Mouse (Mus musculus): Measurements from ENCODE around the gene Smok3c. TPM values are rescaled to one million over a fixed set of nuclear protein-coding genes. Genes with fewer than 3 reads are reported as not detected.

Gene Smok3c
- total RNA-seq, 1 experiment: not detected

DNA sequence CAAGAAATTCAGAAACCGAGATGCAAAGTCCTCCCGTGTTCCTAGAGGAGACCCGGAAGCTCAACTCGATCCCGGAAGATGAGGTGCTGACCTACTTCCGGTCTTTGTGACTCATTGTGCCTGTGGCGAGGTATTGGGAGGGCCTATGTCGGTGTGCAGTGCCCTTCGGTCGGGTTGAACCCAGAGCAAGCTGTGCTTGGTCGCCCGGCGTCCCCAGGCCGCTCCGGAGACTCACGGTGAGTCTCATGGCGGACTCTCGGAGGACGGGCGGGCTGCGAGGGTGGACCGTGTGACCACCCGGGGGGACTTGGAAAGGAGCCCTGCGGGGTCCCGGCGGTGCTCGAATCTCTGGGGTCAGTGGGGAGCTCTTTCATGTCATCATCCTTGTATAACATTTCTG, 32.0 kb downstream of the Smok3c start, which contains the start of gene Zkscan1:
TSS of gene Zkscan1 (plus strand) at position 89 of the 400 bp plus-strand sequence.
- peak; percentile 78; the same call in 1 of the 2 replicates for TF ChIP-seq HCFC1 (IDR thresholded peaks at IDR 0.05; ENCODE audit: borderline replicate concordance, insufficient read depth, low read length)
- TF ChIP-seq MAFK (IDR thresholded peaks at IDR 0.05; ENCODE audit: insufficient read depth, low read depth, low read length): no peak
- H3K36me3 ChIP-seq (ENCODE audit: control insufficient read depth, insufficient read depth, low read length, poor library complexity, severe bottlenecking): peaks cover 3% of the 10 kb centered on the region; the same call in 1 of the 2 replicates
- H3K9ac ChIP-seq (ENCODE audit: insufficient read depth, low read depth, low read length, poor library complexity, severe bottlenecking): peak within 1 kb of the TSS; percentile 97
- H3K9me3 ChIP-seq (ENCODE audit: control insufficient read depth, insufficient read depth, low read depth, low read length): no peaks in the 10 kb centered on the region
- peak within 1 kb of the TSS; percentile 95 to 99 for H3K4me3 ChIP-seq (ENCODE audit: insufficient read depth in 1 of 2, low read depth in 1 of 2, low read length in 2 of 2, poor library complexity in 1 of 2, severe bottlenecking in 1 of 2)
- in situ Hi-C loops (cut with MboI; ENCODE audit: low sequenced_read_pairs in 2 of 2, unreplicated experiment in 2 of 2): no loop called here
- H3K4me1 ChIP-seq (ENCODE audit: control insufficient read depth in 2 of 2, insufficient read depth in 2 of 2, low read length in 2 of 2, poor library complexity in 1 of 2): peaks cover 6 to 13% of the 10 kb centered on the region in 2 experiments
- peak; percentile 76 for DNase-seq (ENCODE audit: low read depth, low spot score)
- H3K27ac ChIP-seq (ENCODE audit: insufficient read depth, low read depth, low read length, poor library complexity, severe bottlenecking): peak within 1 kb of the TSS; percentile 49; the same call in 1 of the 2 replicates

DNA sequence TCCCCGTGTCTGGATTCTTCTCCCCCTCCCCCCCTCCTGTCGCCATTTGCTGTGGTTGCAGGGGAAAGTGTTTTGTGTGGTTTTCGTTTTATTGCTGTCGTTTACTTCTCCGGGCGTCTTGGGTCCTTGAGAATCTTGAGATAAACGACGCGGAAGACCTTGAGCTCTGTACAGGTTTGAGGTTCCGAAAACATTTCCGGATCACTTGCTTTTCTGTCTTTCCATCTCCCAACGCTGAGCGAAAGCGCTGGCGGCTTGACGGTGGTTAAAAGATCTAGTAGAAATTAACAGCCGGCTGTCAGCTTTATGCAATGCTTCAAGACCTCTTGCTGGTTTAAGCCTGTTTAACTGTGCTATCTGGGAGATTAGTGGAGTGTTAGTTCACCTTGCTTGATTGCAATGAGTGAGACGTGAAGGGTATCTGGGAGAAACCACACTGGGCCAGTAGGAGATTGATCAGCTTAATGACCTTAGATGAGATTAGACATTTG, 32.5 kb downstream of the Smok3c start:
- Histone ChIP-seq H3K9ac (ENCODE audit: insufficient read depth, low read depth, low read length, poor library complexity, severe bottlenecking) (peak overlapping the region; percentile 97), H3K36me3 (ENCODE audit: control insufficient read depth, insufficient read depth, low read length, poor library complexity, severe bottlenecking) (peaks cover 3% of the 10 kb centered on the region; the same call in 1 of the 2 replicates), H3K9me3 (ENCODE audit: control insufficient read depth, insufficient read depth, low read depth, low read length) (no peaks in the 10 kb centered on the region), H3K4me3 (ENCODE audit: insufficient read depth in 1 of 2, low read depth in 1 of 2, low read length in 2 of 2, poor library complexity in 1 of 2, severe bottlenecking in 1 of 2) (peak overlapping the region; percentile 95 to 99), H3K4me1 (ENCODE audit: control insufficient read depth in 2 of 2, insufficient read depth in 2 of 2, low read length in 2 of 2, poor library complexity in 1 of 2) (peaks cover 6 to 13% of the 10 kb centered on the region in 2 experiments), H3K27ac (ENCODE audit: insufficient read depth, low read depth, low read length, poor library complexity, severe bottlenecking) (no peak overlapping the region)
- in situ Hi-C loops (cut with MboI; ENCODE audit: low sequenced_read_pairs in 2 of 2, unreplicated experiment in 2 of 2): no loop called here
- no peak for TF ChIP-seq ZNF384 (IDR thresholded peaks at IDR 0.05; ENCODE audit: low read depth, low read length)
- no peak for TF ChIP-seq ZC3H11A (IDR thresholded peaks at IDR 0.05; ENCODE audit: borderline replicate concordance, low read depth, low read length)
- TF ChIP-seq CHD2 (IDR thresholded peaks at IDR 0.05; ENCODE audit: low read depth, low read length): no peak
- no peak for DNase-seq (ENCODE audit: low read depth, low spot score)

DNA sequence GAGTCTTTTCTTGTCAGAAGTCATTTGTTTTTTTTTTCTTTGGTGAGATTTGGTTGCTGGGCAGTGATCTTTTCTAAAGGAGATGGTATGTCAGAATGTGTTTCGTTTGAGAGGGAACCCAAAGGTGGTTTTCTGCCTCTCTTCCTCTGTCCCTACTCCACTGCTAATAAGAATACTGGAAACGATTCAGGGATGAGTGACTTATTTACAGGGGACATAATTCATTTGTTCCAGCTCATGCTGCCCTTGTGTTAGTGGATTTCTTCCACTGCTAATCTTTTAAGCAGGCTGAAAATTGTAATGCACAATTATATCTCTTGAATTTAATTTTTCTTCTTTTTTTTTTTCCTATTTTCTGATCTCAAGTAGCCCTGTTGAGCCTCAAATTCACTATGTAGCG, 33.8 kb downstream of the Smok3c start:
- Histone ChIP-seq H3K27ac (ENCODE audit: insufficient read depth, low read depth, low read length, poor library complexity, severe bottlenecking) (no peak overlapping the region), H3K4me3 (ENCODE audit: insufficient read depth in 1 of 2, low read depth in 1 of 2, low read length in 2 of 2, poor library complexity in 1 of 2, severe bottlenecking in 1 of 2) (no peak overlapping the region), H3K9me3 (ENCODE audit: control insufficient read depth, insufficient read depth, low read depth, low read length) (no peaks in the 10 kb centered on the region), H3K36me3 (ENCODE audit: control insufficient read depth, insufficient read depth, low read length, poor library complexity, severe bottlenecking) (peaks cover 3% of the 10 kb centered on the region; the same call in 1 of the 2 replicates), H3K4me1 (ENCODE audit: control insufficient read depth in 2 of 2, insufficient read depth in 2 of 2, low read length in 2 of 2, poor library complexity in 1 of 2) (peaks cover 6% of the 10 kb centered on the region in 2 experiments), H3K9ac (ENCODE audit: insufficient read depth, low read depth, low read length, poor library complexity, severe bottlenecking) (no peak overlapping the region)
- DNase-seq (ENCODE audit: low read depth, low spot score): no peak
- TF ChIP-seq ZNF384 (IDR thresholded peaks at IDR 0.05; ENCODE audit: low read depth, low read length) (no peak), ZC3H11A (IDR thresholded peaks at IDR 0.05; ENCODE audit: borderline replicate concordance, low read depth, low read length) (no peak), HCFC1 (IDR thresholded peaks at IDR 0.05; ENCODE audit: borderline replicate concordance, insufficient read depth, low read length) (no peak), MAFK (IDR thresholded peaks at IDR 0.05; ENCODE audit: insufficient read depth, low read depth, low read length) (no peak), CHD2 (IDR thresholded peaks at IDR 0.05; ENCODE audit: low read depth, low read length) (no peak)
- in situ Hi-C loops (cut with MboI; ENCODE audit: low sequenced_read_pairs in 2 of 2, unreplicated experiment in 2 of 2): no loop called here

DNA sequence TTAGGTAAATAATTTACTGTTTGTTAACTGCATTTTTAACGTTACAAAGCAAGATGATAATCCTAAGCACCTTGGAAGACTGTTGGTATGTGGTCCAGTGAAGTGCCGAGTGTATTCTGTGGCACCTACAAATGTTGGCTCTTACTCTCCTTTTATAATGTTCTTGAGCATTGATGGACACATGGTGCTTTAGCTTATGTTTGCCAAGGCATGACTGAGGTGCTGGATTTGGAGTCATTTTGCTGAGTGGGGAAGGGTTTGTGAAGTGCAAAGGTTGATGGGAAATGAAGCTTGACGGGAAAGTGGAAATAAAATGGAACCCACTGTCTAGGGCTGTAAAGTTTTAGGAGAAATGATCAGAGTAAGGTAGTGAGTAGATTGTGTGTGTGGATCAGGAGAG, 35.4 kb downstream of the Smok3c start:
- TF ChIP-seq MAFK (IDR thresholded peaks at IDR 0.05; ENCODE audit: insufficient read depth, low read depth, low read length): no peak
- no peak for TF ChIP-seq HCFC1 (IDR thresholded peaks at IDR 0.05; ENCODE audit: borderline replicate concordance, insufficient read depth, low read length)
- no peak for TF ChIP-seq CHD2 (IDR thresholded peaks at IDR 0.05; ENCODE audit: low read depth, low read length)
- TF ChIP-seq ZNF384 (IDR thresholded peaks at IDR 0.05; ENCODE audit: low read depth, low read length): no peak
- no peak for TF ChIP-seq ZC3H11A (IDR thresholded peaks at IDR 0.05; ENCODE audit: borderline replicate concordance, low read depth, low read length)
- H3K27ac ChIP-seq (ENCODE audit: insufficient read depth, low read depth, low read length, poor library complexity, severe bottlenecking): no peak overlapping the region
- no peak for DNase-seq (ENCODE audit: low read depth, low spot score)
- H3K4me3 ChIP-seq (ENCODE audit: insufficient read depth in 1 of 2, low read depth in 1 of 2, low read length in 2 of 2, poor library complexity in 1 of 2, severe bottlenecking in 1 of 2): no peak overlapping the region
- H3K9ac ChIP-seq (ENCODE audit: insufficient read depth, low read depth, low read length, poor library complexity, severe bottlenecking): no peak overlapping the region
- peaks cover 6% of the 10 kb centered on the region in 2 experiments for H3K4me1 ChIP-seq (ENCODE audit: control insufficient read depth in 2 of 2, insufficient read depth in 2 of 2, low read length in 2 of 2, poor library complexity in 1 of 2)
- no peaks in the 10 kb centered on the region for H3K9me3 ChIP-seq (ENCODE audit: control insufficient read depth, insufficient read depth, low read depth, low read length)
- peaks cover 10% of the 10 kb centered on the region for H3K36me3 ChIP-seq (ENCODE audit: control insufficient read depth, insufficient read depth, low read length, poor library complexity, severe bottlenecking)
- in situ Hi-C loops (cut with MboI; ENCODE audit: low sequenced_read_pairs in 2 of 2, unreplicated experiment in 2 of 2): no loop called here

DNA sequence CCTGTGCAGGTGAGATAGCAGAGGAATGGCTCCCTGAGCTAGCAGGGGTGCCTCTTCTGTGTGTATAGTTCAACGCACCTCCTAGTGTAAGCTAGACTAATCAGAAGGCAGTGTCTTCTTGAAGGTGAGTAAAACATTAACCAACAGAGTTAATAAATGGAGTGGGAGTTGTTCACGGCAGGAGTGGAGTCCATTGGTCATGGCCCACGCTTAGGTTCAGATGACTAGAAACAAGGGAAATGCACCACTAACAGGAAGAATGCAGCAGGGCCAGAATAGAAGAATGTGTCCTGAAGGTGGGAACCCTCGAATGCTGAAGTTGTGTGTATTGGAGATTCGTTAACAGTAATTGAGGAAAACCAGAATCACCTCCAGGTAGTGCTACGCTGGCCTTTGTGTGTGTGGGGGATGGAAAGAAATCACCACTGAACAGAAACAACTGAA, 36.1 kb downstream of the Smok3c start:
- TF ChIP-seq HCFC1 (IDR thresholded peaks at IDR 0.05; ENCODE audit: borderline replicate concordance, insufficient read depth, low read length): no peak
- TF ChIP-seq ZNF384 (IDR thresholded peaks at IDR 0.05; ENCODE audit: low read depth, low read length): no peak
- no peak for TF ChIP-seq ZC3H11A (IDR thresholded peaks at IDR 0.05; ENCODE audit: borderline replicate concordance, low read depth, low read length)
- no peak for TF ChIP-seq CHD2 (IDR thresholded peaks at IDR 0.05; ENCODE audit: low read depth, low read length)
- TF ChIP-seq MAFK (IDR thresholded peaks at IDR 0.05; ENCODE audit: insufficient read depth, low read depth, low read length): no peak
- Histone ChIP-seq H3K27ac (ENCODE audit: insufficient read depth, low read depth, low read length, poor library complexity, severe bottlenecking) (no peak overlapping the region), H3K9me3 (ENCODE audit: control insufficient read depth, insufficient read depth, low read depth, low read length) (no peaks in the 10 kb centered on the region), H3K4me1 (ENCODE audit: control insufficient read depth in 2 of 2, insufficient read depth in 2 of 2, low read length in 2 of 2, poor library complexity in 1 of 2) (peaks cover 4 to 6% of the 10 kb centered on the region in 2 experiments), H3K4me3 (ENCODE audit: insufficient read depth in 1 of 2, low read depth in 1 of 2, low read length in 2 of 2, poor library complexity in 1 of 2, severe bottlenecking in 1 of 2) (no peak overlapping the region), H3K36me3 (ENCODE audit: control insufficient read depth, insufficient read depth, low read length, poor library complexity, severe bottlenecking) (peaks cover 15% of the 10 kb centered on the region), H3K9ac (ENCODE audit: insufficient read depth, low read depth, low read length, poor library complexity, severe bottlenecking) (peak overlapping the region; percentile 46; the same call in 1 of the 2 replicates)
- in situ Hi-C loops (cut with MboI; ENCODE audit: low sequenced_read_pairs in 2 of 2, unreplicated experiment in 2 of 2): no loop called here
- DNase-seq (ENCODE audit: low read depth, low spot score): no peak
